Mouse (Mus musculus) spleen, adult 2 months (tissue): Measurements from ENCODE around the gene Nkain1.

Experiments used
- CTCF ChIP-seq: fragments of 200-500 bp; IDR thresholded peaks from 2 replicates; pipeline ENCODE4 v1.5.1; 2011; ENCODE audit warnings: mild to moderate bottlenecking, inconsistent platforms; ENCODE audit not compliant: insufficient read depth, insufficient read length, insufficient replicate concordance; ENCODE audit errors: extremely low read depth
- POLR2A ChIP-seq: fragments of 200-500 bp; IDR thresholded peaks from 2 replicates; pipeline ENCODE4 v1.6.1; 2011; ENCODE audit warnings: low read depth, low read length, inconsistent platforms

DNA sequence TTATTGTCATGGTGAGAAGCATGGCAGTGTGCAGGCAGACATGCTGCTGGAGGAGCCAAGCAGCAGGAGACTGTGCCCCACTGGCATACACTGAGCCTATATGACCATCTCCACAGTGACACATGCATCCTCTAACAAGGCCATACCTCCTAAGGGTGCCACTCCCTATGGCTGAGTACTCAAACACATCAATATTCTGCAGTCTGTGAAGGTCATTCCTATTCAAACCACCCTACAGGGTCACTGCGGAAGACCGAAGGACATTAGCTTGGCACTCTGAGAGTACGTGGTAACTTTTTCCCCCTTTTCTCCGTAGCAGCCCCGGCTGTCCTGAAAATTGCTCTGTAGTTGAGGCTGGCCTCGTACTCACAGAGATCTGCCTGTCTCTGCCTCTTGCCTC, 52.5 kb downstream of the Nkain1 start:
- TF ChIP-seq CTCF (no peak), POLR2A (no peak)
